Mouse (Mus musculus) telencephalon, adult 2 months (tissue): Measurements from ENCODE around the gene Cap2.

Source experiments
- DNase-seq: peaks from one replicate; pipeline ENCODE4 v3.0.0-alpha.2; 2011; ENCODE audit warnings: low read depth, low spot score

Cap2 gene

DNA sequence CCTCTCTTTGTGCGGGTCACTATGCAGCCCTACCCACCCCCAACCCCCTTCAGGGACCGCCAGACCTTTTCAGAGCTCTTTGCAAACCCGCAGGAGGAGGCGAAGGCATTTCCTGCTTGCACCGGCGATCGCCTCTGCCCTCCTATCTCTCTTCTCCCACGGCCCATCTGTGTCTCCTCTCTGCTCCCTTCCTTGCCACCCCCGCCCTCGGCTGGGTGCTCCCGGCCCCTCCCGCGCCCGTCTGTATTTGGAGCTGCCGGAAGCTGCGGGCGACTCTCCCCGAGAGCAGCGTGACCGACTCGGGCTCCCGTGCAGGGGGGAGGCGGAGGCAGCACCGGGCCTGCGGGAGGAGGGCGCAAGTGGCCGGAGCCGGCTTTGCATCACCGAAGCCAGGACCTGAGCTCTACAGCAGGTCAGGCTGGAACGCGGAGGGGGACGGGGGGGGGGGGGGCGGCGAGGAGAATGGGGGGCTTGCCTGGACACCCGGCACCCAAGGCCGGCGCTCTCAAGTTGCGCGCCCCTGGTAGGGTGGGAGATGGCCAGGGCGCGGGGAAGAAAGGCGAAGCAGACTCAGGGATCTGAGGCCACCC is at the start of gene Cap2:
Gene Cap2 (plus strand): TSS at position 49 of the 590 bp plus-strand sequence.
- DNase-seq: peak; percentile 84

DNA sequence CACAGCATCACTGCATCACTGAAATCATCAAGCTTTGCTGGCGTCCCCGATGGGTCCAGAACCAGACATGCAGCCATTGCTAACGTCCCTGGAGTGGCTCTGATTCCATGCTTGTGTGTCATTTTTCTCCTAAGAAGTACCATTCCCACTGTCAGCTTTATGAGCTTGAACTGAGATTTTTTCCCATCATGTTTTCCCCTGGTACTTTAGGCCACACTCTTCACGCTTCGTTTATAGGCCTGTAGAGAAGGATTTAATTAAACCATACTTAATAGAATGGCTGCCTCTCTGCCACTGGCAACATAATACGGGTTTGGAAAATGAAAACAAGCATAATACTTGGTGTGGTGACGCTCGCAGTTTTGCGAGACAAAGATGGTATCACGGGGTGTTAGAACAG is 42.1 kb upstream of the Cap2 start:
- DNase-seq: no peak

DNA sequence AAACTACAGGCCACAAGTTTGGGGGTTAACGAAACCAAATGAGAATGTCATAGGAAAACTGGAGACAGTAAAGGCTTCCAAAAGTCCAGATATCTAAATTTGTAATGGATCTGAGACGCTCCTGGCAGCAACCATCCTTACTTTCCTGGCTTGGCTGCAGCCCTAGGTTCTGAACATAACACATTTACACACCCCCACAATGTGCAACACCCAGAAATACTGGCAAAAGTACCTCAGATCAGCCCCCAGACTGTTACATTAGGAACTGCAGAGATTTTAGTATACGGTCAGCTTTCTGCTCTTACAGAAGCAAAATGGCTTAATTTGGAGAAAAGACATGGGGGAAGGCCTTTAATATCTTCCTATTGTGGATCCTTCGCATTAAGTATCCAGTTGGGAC is 39.4 kb upstream of the Cap2 start:
- DNase-seq: peak; percentile 88

DNA sequence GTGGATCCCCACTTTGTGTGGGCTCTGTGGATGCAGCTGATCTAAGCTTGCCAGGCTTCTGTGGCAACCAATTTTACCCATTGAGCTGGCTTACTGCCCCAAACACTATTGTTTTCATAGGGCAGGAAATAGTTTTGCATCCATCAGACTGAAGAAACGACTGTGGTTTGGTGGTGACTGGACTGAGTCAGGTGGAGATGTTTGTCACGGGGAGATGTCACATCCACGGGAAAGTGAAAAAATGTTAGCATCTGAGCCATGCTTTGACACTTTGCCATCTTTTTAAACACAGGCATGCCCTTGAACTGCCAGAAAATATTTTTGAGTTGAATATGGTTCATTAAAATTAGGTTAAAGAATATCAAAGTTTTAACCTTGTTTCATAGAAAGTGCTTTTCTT is 37.9 kb upstream of the Cap2 start:
- DNase-seq: no peak

DNA sequence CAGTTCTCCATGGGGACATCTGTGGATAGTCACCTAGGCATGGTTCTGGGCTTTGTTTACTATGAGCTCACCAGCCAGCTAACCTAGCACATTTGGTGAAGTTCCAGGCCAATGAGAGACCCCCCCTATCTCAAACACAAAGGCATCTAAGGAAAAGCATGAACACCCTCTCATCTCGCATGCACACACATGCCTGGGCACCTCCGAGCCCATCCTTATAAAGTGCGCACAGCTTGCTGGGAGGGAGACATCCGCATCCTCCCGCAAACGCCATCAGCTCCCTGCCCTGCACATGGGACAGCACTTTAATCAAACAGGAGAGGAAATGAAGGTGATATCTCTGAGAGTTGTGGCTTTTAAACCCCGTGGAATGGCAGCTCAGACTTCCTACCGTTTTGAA is 33.4 kb upstream of the Cap2 start:
- DNase-seq: no peak

DNA sequence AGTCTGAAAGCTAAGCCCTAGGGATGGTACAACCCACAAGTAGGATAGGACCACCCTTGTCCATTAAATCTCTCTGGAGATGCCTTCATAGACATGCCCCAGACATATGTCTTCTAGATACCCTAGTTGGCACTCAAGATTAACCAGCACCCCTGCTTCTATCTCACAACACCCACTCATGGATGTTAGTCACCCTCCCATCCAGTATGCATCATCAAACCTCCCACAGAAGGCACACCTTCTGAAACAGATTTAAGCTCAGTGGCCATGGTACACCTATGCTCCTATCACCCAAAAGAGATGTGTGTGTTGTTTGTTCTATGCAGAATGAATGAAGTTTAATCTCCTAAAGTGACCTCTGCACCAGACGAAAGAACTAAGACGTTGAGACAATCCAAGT is 32.1 kb upstream of the Cap2 start:
- no peak for DNase-seq

DNA sequence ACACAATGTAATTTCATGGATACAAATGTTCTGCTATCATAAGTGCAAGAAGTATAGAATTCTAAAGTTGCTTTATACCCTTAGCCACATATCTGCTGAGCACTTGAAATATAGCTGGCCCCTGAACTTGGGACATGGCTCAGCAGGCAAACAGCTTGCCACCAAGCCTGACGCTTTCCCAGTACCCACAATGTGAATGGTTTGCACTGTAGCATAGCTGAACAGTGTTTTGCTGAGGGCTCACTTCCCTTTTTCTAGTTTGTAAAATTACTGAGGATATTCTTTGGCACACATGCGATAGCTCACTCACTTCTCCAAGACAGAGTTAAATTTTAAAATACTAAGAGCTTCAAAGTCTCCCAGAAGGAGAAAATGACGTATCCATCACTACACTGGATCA is 20.4 kb upstream of the Cap2 start:
- DNase-seq: no peak

DNA sequence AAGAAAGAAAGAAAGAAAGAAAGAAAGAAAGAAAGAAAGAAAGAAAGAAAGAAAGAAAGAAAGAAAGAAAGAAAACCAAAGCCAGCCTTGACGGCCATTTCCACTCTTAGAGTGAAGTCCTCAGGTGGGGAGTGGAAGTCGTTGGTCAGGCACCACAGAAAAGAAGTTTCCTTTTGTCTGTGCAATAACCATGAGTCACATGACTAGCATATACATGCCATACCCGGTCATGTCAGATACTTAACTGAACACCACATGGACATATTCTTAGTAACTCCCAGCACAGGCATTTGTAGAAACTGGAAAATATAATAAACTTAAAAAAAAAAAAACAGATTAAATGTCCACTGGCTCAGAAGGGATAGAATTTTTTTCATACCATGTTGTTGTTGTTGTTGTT is 16.0 kb upstream of the Cap2 start:
- DNase-seq: no peak

DNA sequence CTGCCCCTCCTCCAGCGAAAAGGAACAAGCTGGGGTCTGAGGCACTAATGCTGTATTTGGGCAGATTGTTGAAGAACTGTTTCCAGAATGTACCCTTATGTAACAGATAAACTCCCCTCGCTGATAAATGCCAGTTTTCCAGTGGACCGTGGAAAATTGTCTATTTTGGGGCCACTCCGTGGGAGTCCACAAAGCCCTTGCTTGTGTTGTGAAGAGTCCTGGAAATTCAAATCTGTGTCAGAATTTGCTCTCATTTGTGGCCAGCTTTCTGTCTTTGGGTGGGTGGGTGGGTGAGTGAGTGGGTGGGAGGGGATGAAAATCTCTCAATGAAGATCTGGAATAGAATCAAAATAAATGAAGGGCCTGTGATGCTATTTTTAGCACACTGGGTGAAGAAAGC is 13.5 kb upstream of the Cap2 start:
- peak; percentile 60 for DNase-seq

DNA sequence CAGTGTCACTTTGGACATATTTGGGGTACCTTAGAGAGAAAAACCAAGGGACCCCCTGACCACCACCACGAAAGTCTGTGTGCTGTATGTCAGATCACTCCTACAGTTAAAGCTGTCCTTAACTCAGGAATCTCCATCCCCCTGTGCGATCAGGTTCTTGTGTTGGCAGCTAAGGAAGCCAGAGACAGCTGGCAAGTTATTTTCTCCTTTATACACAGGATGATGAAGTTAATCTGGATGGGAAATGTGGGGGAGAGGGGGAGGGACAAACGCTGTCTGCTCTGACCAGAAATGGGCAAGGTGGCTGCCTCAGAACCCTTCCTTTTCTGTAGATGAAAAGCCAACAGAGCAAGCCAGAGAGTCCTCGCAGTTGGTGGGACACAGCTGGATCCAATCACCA is 11.0 kb upstream of the Cap2 start:
- DNase-seq: peak; percentile 50

DNA sequence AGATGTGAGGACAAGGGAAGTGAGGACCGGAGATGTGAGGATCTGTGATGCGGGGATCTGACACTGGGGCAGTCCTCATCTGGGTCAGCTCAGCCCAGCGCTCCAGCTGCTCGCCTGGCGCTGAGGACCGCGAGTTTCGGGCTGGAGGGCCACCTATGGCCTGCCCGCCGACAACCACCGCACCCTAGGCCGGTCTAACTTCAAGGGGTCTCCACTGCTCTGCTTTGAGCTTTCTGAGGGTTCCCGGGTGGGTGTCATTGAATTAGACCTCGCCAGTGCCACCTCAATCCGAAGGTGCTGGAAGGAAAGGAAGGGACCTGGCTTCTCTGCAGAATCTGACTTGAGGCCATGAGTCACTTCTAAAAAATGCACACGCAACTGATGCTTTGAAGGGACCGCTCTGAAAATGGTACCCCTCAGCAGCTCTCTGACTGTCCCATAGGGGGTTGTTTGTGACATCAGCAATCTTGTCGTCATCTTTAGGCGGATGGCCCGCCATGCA is 793 bp downstream of the Cap2 start:
- DNase-seq: no peak

DNA sequence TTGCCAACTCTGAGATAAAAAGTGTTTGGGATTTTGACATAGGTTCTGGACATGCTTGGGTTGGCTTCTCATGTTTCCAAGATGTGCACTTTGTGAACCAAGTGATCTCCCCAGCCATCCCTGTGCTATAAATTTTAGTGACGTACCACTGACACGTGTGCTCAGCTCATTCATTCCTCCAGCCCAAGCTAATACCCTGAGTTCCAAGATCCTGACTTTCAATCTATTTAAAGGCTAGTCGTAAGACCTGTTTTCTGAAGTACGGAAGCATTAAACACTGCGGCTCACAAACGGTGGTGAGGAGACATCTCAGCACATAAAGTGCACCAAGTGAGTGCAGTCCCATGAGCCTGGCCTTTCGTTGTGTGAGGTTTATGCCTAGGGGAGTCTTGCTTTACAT is 6.3 kb downstream of the Cap2 start:
- DNase-seq: no peak

DNA sequence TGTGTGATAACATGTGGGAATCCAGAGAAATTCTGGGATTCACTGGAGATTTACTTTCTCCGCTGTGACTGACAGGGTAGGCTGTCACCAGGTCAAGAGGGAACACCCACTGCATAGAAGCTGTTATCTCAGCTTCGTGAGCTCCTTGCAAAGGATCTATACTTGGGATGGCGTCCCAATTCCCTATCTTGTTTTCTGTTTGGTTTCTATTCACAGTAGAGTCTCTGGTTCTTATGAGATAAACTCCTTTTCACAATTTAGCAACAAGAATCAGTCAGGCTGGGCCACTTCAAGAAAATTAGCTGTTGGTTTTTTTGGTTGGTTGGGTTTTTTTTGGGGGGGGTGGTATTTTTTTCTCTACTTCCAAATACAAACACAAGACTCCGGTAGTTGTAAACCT is 7.2 kb downstream of the Cap2 start:
- DNase-seq: no peak

DNA sequence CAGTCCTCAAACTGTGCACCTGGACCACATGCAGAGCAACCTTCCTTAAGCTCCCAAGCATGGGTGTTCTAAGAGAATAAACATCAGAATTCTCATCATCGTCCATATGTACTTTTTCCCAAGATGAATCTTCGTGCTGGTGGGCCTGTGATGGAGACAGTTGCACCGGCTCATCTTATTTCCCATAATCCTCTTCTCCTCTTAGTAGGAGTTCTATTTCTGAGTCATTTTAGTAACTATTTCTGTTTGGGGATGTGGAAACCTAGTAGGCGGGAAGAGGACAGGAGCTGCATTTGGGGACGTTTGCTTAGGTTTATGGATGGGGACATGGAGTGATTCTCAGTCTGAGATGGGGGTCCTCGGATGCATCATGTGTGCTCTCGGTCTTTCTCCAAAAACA is 8.8 kb downstream of the Cap2 start:
- DNase-seq: no peak

DNA sequence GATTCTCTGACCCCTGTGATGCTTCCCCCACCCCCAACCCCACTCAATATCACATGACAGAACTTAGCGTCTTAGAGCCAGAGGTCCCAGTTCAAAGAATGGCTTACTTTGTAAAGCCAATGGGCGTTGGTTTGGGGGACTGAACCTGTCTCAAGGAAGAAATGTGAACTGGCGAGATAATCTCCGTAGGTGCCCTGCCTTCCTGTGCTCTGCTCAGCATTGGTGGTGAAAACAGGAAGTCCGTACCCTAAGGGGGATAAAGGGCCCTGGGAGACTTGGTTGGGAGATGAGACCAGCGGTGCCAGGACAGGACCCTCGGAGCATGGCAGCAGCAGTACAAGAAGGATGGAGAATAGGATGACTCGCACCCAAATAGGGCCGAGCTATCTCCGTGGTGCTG is 12.8 kb downstream of the Cap2 start:
- no peak for DNase-seq

DNA sequence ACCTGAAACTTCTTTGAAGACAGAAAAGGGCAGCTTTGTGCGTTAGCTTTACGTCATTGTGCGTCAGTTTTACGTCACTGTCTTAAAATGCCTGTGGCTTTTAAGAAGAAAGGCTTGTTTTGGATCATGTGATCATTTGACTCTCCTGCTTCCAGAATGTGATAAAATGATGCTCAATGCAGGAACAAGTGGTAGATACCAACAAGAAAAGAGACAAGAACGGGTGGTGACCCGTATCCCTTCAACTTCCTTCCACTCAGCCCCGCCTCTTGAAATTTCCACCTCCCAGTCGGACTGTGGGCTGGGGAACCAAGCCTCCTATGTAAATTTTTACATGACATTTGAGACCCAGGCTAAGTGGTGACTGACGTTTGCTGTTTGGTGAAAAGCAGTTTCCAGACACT is 13.5 kb downstream of the Cap2 start:
- no peak for DNase-seq

DNA sequence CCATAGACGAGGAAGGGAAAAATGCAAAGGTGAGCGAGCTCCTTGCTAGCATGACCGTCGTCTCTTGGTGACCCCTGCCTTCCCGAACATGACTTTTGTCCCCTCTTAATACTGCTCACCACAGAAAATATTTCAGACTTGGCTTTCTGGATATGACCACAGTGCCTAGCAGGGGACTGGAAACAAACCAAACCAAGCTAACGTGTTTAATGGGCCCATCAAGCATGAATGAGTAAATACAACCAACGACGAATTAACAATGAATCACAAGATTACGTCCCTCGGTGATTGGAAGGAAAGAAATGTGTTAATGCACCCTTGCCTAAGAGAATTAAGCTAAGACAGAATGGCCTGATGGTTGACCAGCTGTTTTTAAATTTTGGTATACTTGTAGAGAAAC is 13.9 kb downstream of the Cap2 start:
- DNase-seq: no peak

DNA sequence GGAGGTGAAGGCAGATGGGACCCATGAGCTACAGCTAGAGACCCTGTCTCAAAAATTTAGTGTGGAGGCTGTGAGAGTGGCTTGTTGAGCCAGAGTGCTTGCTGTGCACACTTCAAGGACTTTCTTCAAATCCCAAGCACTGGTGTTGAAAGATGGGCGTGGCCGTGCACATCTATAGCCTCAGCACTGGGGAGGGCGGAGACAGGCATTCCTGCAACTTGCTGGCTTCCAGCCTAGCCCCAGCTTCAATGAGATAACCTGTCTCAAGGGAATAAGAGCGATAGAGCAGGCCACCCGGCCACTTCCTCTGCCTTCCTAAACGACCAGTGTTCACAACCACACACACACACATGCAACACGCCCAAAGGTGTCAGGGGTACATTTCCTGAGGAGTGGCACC is 14.5 kb downstream of the Cap2 start:
- no peak for DNase-seq

DNA sequence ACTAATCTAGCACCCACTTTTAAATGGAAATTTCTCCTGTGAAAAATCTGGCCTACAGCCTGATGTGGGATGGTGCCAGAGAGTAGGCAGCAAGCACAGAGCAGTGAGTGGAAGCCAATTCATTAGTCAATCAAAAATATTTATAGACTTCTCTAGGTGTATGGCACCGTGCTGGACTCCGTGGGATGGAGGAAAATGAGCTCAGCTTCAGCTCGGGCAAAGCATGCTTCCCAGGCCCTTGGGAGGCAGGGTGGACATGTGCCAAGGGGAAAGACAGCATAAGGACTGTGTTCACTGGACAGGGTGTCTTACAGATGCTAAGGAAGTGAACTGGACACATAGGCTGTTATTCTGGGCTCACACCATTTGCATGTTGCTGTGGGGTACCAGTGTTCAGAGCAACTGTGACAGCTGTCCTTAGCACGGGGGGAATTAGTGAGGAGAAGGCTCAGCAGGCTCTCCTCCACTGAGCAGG is 15.6 kb downstream of the Cap2 start:
- peak; percentile 90 for DNase-seq

DNA sequence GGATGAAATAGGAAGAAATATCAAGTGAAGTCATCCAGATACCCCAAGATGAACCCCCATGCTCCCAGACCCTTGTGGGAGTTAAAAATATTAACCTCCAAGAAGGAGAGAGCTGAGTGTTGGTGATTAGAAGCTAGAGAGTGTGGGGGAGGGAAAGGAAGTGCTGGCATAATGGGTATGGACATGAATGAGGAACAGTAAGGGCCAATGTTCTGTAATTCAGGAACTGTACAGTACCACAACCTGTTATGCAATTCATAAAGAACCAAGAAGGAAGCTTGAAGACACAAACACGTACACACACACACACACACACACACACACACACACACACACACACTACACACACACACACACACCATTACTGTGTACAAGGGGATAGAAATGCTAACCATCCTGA is 19.8 kb downstream of the Cap2 start:
- DNase-seq: no peak

DNA sequence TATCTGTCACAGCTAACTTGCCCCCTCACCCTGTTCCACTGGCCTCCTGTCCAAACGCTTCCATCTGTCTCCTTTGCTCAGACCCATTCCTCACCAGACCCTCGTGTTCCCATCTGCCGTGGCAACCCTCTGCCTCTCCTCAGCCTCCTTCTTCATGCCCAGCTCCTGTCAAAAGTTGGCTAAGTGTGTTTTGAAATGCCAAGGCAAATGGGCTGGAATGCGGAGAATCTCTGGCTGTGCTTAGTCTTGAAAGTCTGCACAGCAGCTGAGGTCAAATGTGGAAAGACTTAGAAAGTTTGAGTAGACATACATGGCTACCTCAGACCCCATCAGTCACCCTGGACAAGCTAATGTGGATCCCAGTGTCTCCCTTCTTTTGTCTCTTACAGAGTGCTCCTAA is 21.1 kb downstream of the Cap2 start:
- DNase-seq: no peak

DNA sequence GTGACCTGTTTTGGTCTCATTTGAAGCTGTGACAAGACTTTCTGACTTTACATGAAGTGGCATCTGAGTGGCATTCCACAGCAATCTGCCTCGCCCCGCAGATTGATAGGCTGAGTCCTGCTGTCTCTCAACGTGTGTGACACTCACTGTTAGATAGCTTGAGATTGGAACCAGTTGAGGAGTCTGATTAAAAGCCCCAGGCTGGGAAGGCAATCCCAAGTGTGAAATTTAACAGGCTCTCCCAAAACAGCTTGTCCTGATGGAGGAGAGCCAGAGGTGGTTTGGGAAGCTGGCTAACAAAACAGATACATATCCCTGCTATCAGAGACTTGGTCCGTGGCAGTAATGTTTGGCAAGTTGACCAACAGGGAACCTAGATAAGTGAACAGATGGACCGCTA is 21.6 kb downstream of the Cap2 start:
- peak; percentile 45 for DNase-seq

DNA sequence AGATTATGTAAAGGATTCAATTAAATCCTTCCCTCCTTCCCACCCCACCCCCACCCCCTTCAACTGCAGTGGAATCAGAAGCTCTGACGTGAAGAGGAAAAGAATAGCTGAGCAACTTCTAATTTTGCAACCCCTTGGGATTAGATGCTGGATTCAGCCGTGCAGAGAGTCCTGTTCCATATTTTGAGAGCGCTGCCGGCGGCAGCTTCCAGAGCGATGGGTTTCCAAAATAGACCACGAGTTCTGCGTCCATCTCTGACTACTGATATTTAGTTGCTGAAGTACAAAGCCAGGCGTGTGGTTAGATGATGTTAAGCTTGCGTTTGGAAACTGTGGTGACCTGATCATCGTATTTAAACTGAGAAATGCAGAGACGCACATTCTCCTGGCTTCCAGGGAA is 22.1 kb downstream of the Cap2 start:
- DNase-seq: peak; percentile 79
